Mouse (Mus musculus) intestine, embryonic 16.5 days (tissue): ENCODE results near the gene Dpp8. TPM values are rescaled to one million over a fixed set of nuclear protein-coding genes. Genes with fewer than 3 reads are reported as not detected.
A peak's percentile ranks its signal among the peaks of the same experiment; 100 is the strongest.
"Not testable (repeated sequence)": the region's sequence is repeated elsewhere in the genome, so short reads cannot be mapped to it uniquely, and the experiment has no call there.

Experiments used
- ATAC-seq: fragments of 200-750 bp; cut with Nextera tagmentation; 2 replicates; pipeline ENCODE4 v1.8.0; 2017; ENCODE audit warnings: moderate TSS enrichment, moderate library complexity
- H3K27ac ChIP-seq: fragments of 300-500 bp; sonication (generic); 2 replicates; pipeline ENCODE4 v1.5.1; 2014; ENCODE audit warnings: mild to moderate bottlenecking, low read length
- H3K27me3 ChIP-seq: fragments of 300-500 bp; sonication (generic); replicated peaks from 2 replicates; pipeline ENCODE4 v1.6.1; 2014; ENCODE audit warnings: low read length, control low read depth, mixed read lengths; ENCODE audit not compliant: control insufficient read depth, insufficient read depth
- H3K36me3 ChIP-seq: fragments of 300-500 bp; sonication (generic); 2 replicates; pipeline ENCODE4 v1.6.1; 2014; ENCODE audit warnings: low read length, control low read depth; ENCODE audit not compliant: control insufficient read depth, insufficient read depth
- H3K4me1 ChIP-seq: fragments of 300-500 bp; sonication (generic); 2 replicates; pipeline ENCODE4 v1.6.1; 2014; ENCODE audit warnings: low read length, control low read depth, mixed read lengths; ENCODE audit not compliant: control insufficient read depth, insufficient read depth
- H3K4me2 ChIP-seq: fragments of 300-500 bp; sonication (generic); 2 replicates; pipeline ENCODE4 v1.6.1; 2014; ENCODE audit warnings: low read depth, low read length, control low read depth
- H3K4me3 ChIP-seq: fragments of 300-500 bp; sonication (generic); 2 replicates; pipeline ENCODE4 v1.5.1; 2014; ENCODE audit warnings: mild to moderate bottlenecking, low read length
- H3K9ac ChIP-seq: fragments of 300-500 bp; sonication (generic); 2 replicates; pipeline ENCODE4 v1.6.1; 2014; ENCODE audit warnings: low read depth, low read length
- H3K9me3 ChIP-seq: fragments of 300-500 bp; sonication (generic); 2 replicates; pipeline ENCODE4 v1.6.1; 2016; ENCODE audit warnings: low read length, control low read depth; ENCODE audit not compliant: control insufficient read depth
- WGBS: fragments of 180-500 bp; shearing (Covaris S2); extraction: QIAGEN DNeasy Blood & Tissue Kit; methylation state at CpG from one replicate; pipeline ENCODE4 v1.1.7; 2014; 5-methylcytosine and 5-hydroxymethylcytosine counted together
- polyA plus RNA-seq: library from polyadenylated mRNA; unstranded; fragments of >200 nt; fragmentation: Nextera tagmentation; extraction: Ambion mirVana; gene quantifications from 2 replicates; pipeline ENCODE4 v1.2.1, GENCODE M21; 2015

Dpp8 gene
- polyA plus RNA-seq, 1 experiment from 2014 or later: 26.9 TPM

GRCm38 (mm10) chr9:65077536-65077935 is 45.3 kb downstream of the Dpp8 start:
- H3K4me3 ChIP-seq: no peak overlapping the region
- H3K9ac ChIP-seq: no peak overlapping the region
- H3K27me3 ChIP-seq: no peaks in the 10 kb centered on the region
- ATAC-seq: no peak
- H3K27ac ChIP-seq: no peak overlapping the region
- 86% methylated on average over 5 of the region's 5 CpGs for WGBS
- H3K9me3 ChIP-seq: no peaks in the 10 kb centered on the region
- no peaks in the 10 kb centered on the region for H3K4me1 ChIP-seq
- H3K36me3 ChIP-seq: peaks cover 3% of the 10 kb centered on the region
- no peak overlapping the region for H3K4me2 ChIP-seq

DNA sequence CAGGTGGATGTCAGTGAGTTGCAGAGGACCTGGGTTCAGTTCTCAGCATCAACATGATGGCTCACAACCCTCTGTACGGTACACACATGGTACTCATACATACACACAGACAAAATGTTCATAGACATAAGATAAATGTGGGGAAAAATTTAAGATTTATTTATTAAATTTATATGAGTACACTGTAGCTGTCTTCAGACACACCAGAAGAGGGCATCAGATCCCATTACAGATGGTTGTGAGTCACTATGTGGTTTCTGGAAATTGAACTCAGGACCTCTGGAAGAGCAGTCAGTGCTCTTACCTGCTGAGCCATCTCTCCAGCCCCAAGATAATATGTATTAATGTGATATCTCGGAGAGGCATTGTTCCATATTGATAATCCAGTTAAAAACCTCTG is 47.9 kb downstream of the Dpp8 start:
- H3K4me3 ChIP-seq, H3K27ac ChIP-seq, H3K4me2 ChIP-seq, H3K36me3 ChIP-seq, H3K4me1 ChIP-seq, H3K9ac ChIP-seq, H3K27me3 ChIP-seq, ATAC-seq, H3K9me3 ChIP-seq: not testable (repeated sequence)
- WGBS: 89% methylated on average over 2 of the region's 2 CpGs

DNA sequence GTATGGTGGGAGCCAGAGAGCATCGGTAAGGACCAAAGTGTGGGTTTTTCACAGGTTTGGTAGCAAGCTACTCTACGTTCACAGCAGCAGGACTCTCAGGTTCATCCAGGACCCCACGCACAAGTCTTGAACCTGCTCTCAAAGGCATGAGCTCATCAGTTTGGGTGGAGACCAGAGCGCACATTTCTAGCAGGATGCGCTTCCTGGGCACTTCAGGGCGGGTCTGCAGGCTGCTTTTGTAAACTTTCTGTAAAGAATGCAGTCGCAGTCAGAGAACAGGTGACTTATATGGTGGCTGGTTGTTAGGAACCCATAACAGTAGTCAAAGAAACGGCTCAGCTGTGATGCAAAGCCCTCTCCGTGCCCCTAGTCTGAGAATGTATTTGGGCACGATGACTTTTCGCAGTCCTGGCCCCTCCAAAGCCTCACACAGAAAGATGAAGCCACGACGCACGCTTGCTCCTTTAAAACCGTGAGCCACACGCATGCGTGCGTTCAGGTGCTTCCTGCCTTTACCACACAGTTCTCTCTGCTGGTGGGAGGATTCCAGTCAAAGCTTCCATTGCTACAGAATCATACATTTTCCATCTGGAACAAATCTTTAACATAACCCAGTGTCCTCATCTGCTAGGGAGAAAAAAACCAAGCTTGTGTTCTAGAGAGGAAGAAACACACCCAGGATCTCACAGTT is 51.0 kb downstream of the Dpp8 start:
- Histone ChIP-seq H3K36me3 (no peaks in the 10 kb centered on the region; the same call in 1 of the 2 replicates), H3K9me3 (no peaks in the 10 kb centered on the region), H3K4me1 (peaks cover 7% of the 10 kb centered on the region), H3K4me3 (no peak overlapping the region), H3K4me2 (no peak overlapping the region), H3K27ac (no peak overlapping the region), H3K9ac (no peak overlapping the region), H3K27me3 (no peaks in the 10 kb centered on the region)
- WGBS: 85% methylated on average over 18 of the region's 18 CpGs
- ATAC-seq: no peak

DNA sequence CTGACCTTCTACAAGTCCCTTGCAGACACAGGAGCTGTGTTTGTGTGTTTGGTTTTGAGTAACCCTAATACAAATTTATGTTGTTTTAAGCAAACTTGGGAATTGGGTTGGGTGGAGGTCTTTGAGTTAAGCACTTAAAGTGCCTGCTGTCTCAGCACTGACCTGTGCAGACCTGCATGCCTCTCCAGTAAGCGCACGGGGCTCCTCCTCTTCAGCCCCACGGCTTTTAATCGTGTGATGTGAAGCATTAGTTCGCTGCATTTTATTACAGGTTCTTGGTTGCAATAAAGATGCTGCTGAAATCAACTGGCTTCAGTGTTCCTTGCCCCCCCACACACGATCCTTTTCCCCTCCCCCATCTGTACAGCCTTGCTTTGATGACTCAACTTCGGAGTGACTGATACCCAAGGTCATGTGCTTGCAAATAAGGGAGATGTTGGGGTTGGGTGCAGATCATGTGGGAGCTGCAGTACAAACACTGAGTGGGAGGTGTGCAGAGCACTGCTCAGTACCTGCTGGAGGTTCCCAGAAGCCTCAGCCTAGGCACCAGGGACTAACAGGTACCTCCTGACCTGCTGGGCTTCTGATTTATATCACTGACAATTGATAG is 52.1 kb downstream of the Dpp8 start:
- H3K9me3 ChIP-seq: no peaks in the 10 kb centered on the region
- WGBS: 58% methylated on average over 7 of the region's 7 CpGs
- H3K27ac ChIP-seq: no peak overlapping the region
- H3K4me1 ChIP-seq: peaks cover 7% of the 10 kb centered on the region
- no peak overlapping the region for H3K9ac ChIP-seq
- H3K27me3 ChIP-seq: no peaks in the 10 kb centered on the region
- H3K36me3 ChIP-seq: no peaks in the 10 kb centered on the region; the same call in 1 of the 2 replicates
- peak; percentile 84 for ATAC-seq
- no peak overlapping the region for H3K4me2 ChIP-seq
- no peak overlapping the region for H3K4me3 ChIP-seq

DNA sequence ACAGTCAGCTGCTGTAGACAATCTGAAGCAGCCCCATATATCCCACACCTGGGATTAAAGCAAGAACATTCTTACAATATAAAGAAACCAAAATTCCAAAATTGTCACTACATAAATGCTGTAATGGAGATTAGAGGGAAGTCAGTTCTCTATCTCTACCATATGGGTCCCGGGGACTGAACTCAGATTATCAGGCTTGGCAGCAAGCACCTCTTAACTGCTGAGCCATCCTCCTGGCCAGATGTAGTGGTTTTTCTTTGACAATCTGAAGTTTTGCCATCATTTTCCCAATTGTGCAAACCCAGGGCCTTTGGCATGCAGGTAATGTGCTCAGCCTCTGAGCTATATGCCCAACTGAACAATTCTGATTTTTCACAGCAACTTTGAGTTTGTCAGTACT is 53.1 kb downstream of the Dpp8 start:
- ATAC-seq: no peak
- Histone ChIP-seq H3K36me3 (no peaks in the 10 kb centered on the region; the same call in 1 of the 2 replicates), H3K27me3 (no peaks in the 10 kb centered on the region), H3K9me3 (no peaks in the 10 kb centered on the region), H3K4me2 (no peak overlapping the region), H3K27ac (no peak overlapping the region), H3K4me3 (no peak overlapping the region), H3K4me1 (peaks cover 7% of the 10 kb centered on the region), H3K9ac (no peak overlapping the region)
- 88% methylated on average over 1 of the region's 1 CpGs for WGBS

DNA sequence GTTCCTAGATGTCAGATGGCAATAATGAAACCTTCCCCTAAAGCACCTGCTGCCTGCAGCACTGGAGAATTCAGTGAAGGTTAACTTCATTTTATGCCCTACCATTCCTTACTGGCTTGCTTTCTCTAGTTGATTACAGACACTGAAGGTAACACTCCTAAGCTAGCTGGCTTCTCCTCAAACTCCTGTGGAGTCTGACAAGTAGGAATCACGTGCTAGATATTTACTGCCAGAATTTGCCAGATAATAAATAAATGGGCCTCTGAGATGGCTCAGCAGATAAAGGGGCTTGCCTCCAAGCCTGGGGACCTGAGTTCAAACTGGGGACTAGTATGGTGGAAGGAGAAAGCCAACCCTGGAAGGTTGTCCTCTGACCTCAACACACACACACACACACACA is 54.6 kb downstream of the Dpp8 start:
- no peak overlapping the region for H3K9ac ChIP-seq
- no peak overlapping the region for H3K4me2 ChIP-seq
- H3K27me3 ChIP-seq: no peaks in the 10 kb centered on the region
- WGBS: 37% methylated on average over 1 of the region's 1 CpGs
- H3K9me3 ChIP-seq: no peaks in the 10 kb centered on the region
- ATAC-seq: no peak
- H3K4me3 ChIP-seq: no peak overlapping the region
- H3K36me3 ChIP-seq: no peaks in the 10 kb centered on the region
- H3K4me1 ChIP-seq: peaks cover 7% of the 10 kb centered on the region
- no peak overlapping the region for H3K27ac ChIP-seq

- ATAC-seq: no peak
- Histone ChIP-seq H3K27ac (no peak overlapping the region), H3K4me3 (no peak overlapping the region), H3K4me1 (peaks cover 7% of the 10 kb centered on the region), H3K27me3 (no peaks in the 10 kb centered on the region), H3K4me2 (no peak overlapping the region), H3K36me3 (no peaks in the 10 kb centered on the region), H3K9me3 (no peaks in the 10 kb centered on the region), H3K9ac (no peak overlapping the region)
- WGBS: 48% methylated on average over 5 of the region's 5 CpGs
Measured at GRCm38 (mm10) chr9:65087490-65087889, 55.3 kb downstream of the Dpp8 start.

GRCm38 (mm10) chr9:65094237-65094636 is 62.0 kb downstream of the Dpp8 start:
- H3K4me3 ChIP-seq: no peak overlapping the region
- no peak overlapping the region for H3K4me2 ChIP-seq
- 38% methylated on average over 6 of the region's 6 CpGs for WGBS
- H3K4me1 ChIP-seq: no peaks in the 10 kb centered on the region
- H3K36me3 ChIP-seq: no peaks in the 10 kb centered on the region
- no peak overlapping the region for H3K27ac ChIP-seq
- no peaks in the 10 kb centered on the region for H3K9me3 ChIP-seq
- H3K9ac ChIP-seq: no peak overlapping the region
- no peaks in the 10 kb centered on the region for H3K27me3 ChIP-seq
- ATAC-seq: peak; percentile 70

DNA sequence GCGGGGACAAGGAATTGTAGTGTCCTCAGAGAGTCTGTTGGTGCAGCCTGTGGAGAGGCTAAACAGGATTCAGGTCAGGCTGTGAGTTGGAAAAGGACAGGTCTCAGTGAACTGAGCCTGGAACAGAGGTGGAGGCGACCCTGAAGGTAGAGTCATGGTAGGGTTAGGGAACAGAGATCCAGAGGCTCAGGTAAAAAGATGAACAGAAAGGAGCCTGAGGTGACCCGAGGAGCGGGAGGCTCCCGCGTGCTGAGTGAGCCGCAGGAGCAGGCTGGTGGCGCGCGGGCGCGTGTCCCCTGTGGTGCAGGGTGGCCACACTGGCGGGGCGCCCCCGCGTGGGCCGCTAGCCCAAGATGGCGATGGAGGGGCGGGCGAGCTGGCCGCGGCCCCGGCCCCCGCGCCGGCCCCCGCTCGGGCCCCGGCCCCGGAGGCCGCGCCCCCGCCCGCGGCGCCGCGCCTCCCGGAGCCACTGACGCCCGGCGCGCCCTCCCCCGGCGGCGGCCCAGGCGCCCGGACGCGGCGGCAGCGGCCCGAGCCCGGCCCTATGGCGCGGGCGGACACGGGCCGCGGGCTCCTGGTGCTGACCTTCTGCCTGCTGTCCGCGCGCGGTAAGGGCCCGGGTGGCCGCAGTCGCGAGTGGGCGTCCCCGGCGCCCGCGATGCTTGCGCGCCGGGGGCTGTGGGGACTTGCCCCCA is 68.9 kb downstream of the Dpp8 start, which contains the start of gene Igdcc4:
Igdcc4 (plus strand) TSS at position 496 of the 695 bp plus-strand sequence.
- Histone ChIP-seq H3K4me1 (peaks cover 13% of the 10 kb centered on the region), H3K9me3 (0 out of 2 replicates have a peak, but pooled peaks cover 4% of the 10 kb centered on the region), H3K4me3 (peak within 1 kb of the TSS; percentile 83), H3K27me3 (no peaks in the 10 kb centered on the region), H3K4me2 (peak within 1 kb of the TSS; percentile 93), H3K27ac (peak within 1 kb of the TSS; percentile 92), H3K36me3 (no peaks in the 10 kb centered on the region), H3K9ac (peak within 1 kb of the TSS; percentile 86)
- peak; percentile 58 for ATAC-seq
- 2% methylated on average over 58 of the region's 76 CpGs for WGBS
